Mouse (Mus musculus) liver, embryonic 15.5 days (tissue): Measurements from ENCODE around the gene Lars2. TPM values are rescaled to one million over a fixed set of nuclear protein-coding genes. Genes with fewer than 3 reads are reported as not detected.
"Not testable (repeated sequence)": the region's sequence is repeated elsewhere in the genome, so short reads cannot be mapped to it uniquely, and the experiment has no call there.

Experiments used
- ATAC-seq: fragments of 200-750 bp; cut with Nextera tagmentation; 2 replicates; pipeline ENCODE4 v1.8.0; 2017; ENCODE audit warnings: moderate number of reproducible peaks, mild to moderate bottlenecking, moderate library complexity; ENCODE audit not compliant: insufficient read depth
- H3K27ac ChIP-seq: fragments of 300-500 bp; sonication (generic); replicated peaks from 2 replicates; pipeline ENCODE4 v1.5.1; 2015; ENCODE audit warnings: mild to moderate bottlenecking, inconsistent platforms
- H3K27me3 ChIP-seq: fragments of 300-500 bp; sonication (generic); 2 replicates; pipeline ENCODE4 v1.6.1; 2015; ENCODE audit warnings: mild to moderate bottlenecking, inconsistent platforms
- H3K36me3 ChIP-seq: fragments of 300-500 bp; sonication (generic); replicated peaks from 2 replicates; pipeline ENCODE4 v1.6.1; 2015; ENCODE audit warnings: moderate library complexity, mild to moderate bottlenecking, inconsistent platforms
- H3K4me1 ChIP-seq: fragments of 300-500 bp; sonication (generic); replicated peaks from 2 replicates; pipeline ENCODE4 v1.6.1; 2015; ENCODE audit warnings: inconsistent platforms
- H3K4me2 ChIP-seq: fragments of 300-500 bp; sonication (generic); 2 replicates; pipeline ENCODE4 v1.6.1; 2015; ENCODE audit warnings: moderate library complexity, mild to moderate bottlenecking, inconsistent platforms
- H3K4me3 ChIP-seq: fragments of 300-500 bp; sonication (generic); replicated peaks from 2 replicates; pipeline ENCODE4 v1.5.1; 2015; ENCODE audit warnings: mild to moderate bottlenecking, inconsistent platforms
- H3K9ac ChIP-seq: fragments of 300-500 bp; sonication (generic); 2 replicates; pipeline ENCODE4 v1.6.1; 2015; ENCODE audit warnings: moderate library complexity, mild to moderate bottlenecking, inconsistent platforms
- H3K9me3 ChIP-seq: fragments of 300-500 bp; sonication (generic); replicated peaks from 2 replicates; pipeline ENCODE4 v1.6.1; 2016; ENCODE audit warnings: inconsistent platforms
- WGBS: fragments of 180-500 bp; shearing (Covaris S2); methylation state at CpG from one replicate; pipeline ENCODE4 v1.1.7; 2015; ENCODE audit warnings: mixed read lengths; ENCODE audit not compliant: insufficient replicate concordance; 5-methylcytosine and 5-hydroxymethylcytosine counted together
- polyA plus RNA-seq: library from polyadenylated mRNA; unstranded; fragments of >200 nt; fragmentation: Nextera tagmentation; extraction: Ambion mirVana; gene quantifications from 2 replicates; pipeline ENCODE4 v1.2.1, GENCODE M21; 2015

The Lars2 gene
- polyA plus RNA-seq, 1 experiment from 2014 or later, result 577 TPM

- Histone ChIP-seq H3K4me3 (no peak overlapping the region), H3K27me3 (no peaks in the 10 kb centered on the region), H3K9ac (no peak overlapping the region), H3K4me2 (no peak overlapping the region), H3K36me3 (no peaks in the 10 kb centered on the region), H3K27ac (no peak overlapping the region), H3K9me3 (no peaks in the 10 kb centered on the region), H3K4me1 (no peaks in the 10 kb centered on the region)
- ATAC-seq, result no peak
- WGBS, result 17% methylated on average over 3 of the region's 3 CpGs
Observed at GRCm38 (mm10) chr9:123359981-123360380, 6.7 kb upstream of the Lars2 start.

GRCm38 (mm10) chr9:123365353-123365752, 1.4 kb upstream of the Lars2 start:
- 44% methylated on average over 1 of the region's 1 CpGs for WGBS
- Histone ChIP-seq H3K9ac (no peak overlapping the region), H3K9me3 (no peaks in the 10 kb centered on the region), H3K27ac (no peak overlapping the region), H3K4me1 (peaks cover 23% of the 10 kb centered on the region), H3K4me3 (no peak overlapping the region), H3K4me2 (no peak overlapping the region), H3K27me3 (no peaks in the 10 kb centered on the region), H3K36me3 (no peaks in the 10 kb centered on the region)
- no peak for ATAC-seq

- WGBS, result 32% methylated on average over 9 of the region's 9 CpGs
- Histone ChIP-seq H3K27me3 (no peaks in the 10 kb centered on the region), H3K9ac (peak overlapping the region; percentile 37; the same call in 1 of the 2 replicates), H3K9me3 (no peaks in the 10 kb centered on the region), H3K4me1 (peaks cover 23% of the 10 kb centered on the region), H3K4me2 (peak overlapping the region; percentile 80), H3K36me3 (no peaks in the 10 kb centered on the region), H3K27ac (peak overlapping the region; percentile 45; the same call in 1 of the 2 replicates), H3K4me3 (peak overlapping the region; percentile 82)
- peak; percentile 26 for ATAC-seq
Observed at GRCm38 (mm10) chr9:123365942-123366707, 602 bp upstream of the Lars2 start.

GRCm38 (mm10) chr9:123367636-123368035, 909 bp downstream of the Lars2 start:
- Histone ChIP-seq H3K4me3 (peak overlapping the region; percentile 82), H3K9me3 (no peaks in the 10 kb centered on the region), H3K27me3 (no peaks in the 10 kb centered on the region), H3K4me1 (peaks cover 23% of the 10 kb centered on the region), H3K36me3 (peaks cover 9% of the 10 kb centered on the region), H3K27ac (no peak overlapping the region), H3K9ac (peak overlapping the region; percentile 80; the same call in 1 of the 2 replicates), H3K4me2 (peak overlapping the region; percentile 80)
- ATAC-seq, result no peak

GRCm38 (mm10) chr9:123382399-123382798, 15.7 kb downstream of the Lars2 start:
- Histone ChIP-seq H3K27ac (no peak overlapping the region), H3K4me3 (no peak overlapping the region), H3K27me3 (no peaks in the 10 kb centered on the region), H3K4me1 (peaks cover 17% of the 10 kb centered on the region), H3K9me3 (no peaks in the 10 kb centered on the region), H3K36me3 (peaks cover 17% of the 10 kb centered on the region; the same call in 1 of the 2 replicates), H3K9ac (no peak overlapping the region), H3K4me2 (no peak overlapping the region)
- ATAC-seq, result no peak
- WGBS, result 66% methylated on average over 5 of the region's 5 CpGs

GRCm38 (mm10) chr9:123384696-123385095, 18.0 kb downstream of the Lars2 start:
- H3K4me3 ChIP-seq, result no peak overlapping the region
- peaks cover 6% of the 10 kb centered on the region; the same call in 1 of the 2 replicates for H3K36me3 ChIP-seq
- H3K4me1 ChIP-seq, result peaks cover 20% of the 10 kb centered on the region
- no peak overlapping the region for H3K4me2 ChIP-seq
- no peak overlapping the region for H3K9ac ChIP-seq
- H3K27ac ChIP-seq, result no peak overlapping the region
- 85% methylated on average over 3 of the region's 3 CpGs for WGBS
- H3K9me3 ChIP-seq, result no peaks in the 10 kb centered on the region
- H3K27me3 ChIP-seq, result no peaks in the 10 kb centered on the region
- ATAC-seq, result no peak

GRCm38 (mm10) chr9:123385352-123386198, 18.8 kb downstream of the Lars2 start:
- no peaks in the 10 kb centered on the region for H3K27me3 ChIP-seq
- no peak overlapping the region for H3K27ac ChIP-seq
- no peak for ATAC-seq
- H3K4me1 ChIP-seq, result peaks cover 20% of the 10 kb centered on the region
- no peak overlapping the region for H3K4me3 ChIP-seq
- no peak overlapping the region for H3K4me2 ChIP-seq
- WGBS, result 80% methylated on average over 5 of the region's 5 CpGs
- H3K36me3 ChIP-seq, result peaks cover 9% of the 10 kb centered on the region; the same call in 1 of the 2 replicates
- no peak overlapping the region for H3K9ac ChIP-seq
- no peaks in the 10 kb centered on the region for H3K9me3 ChIP-seq

GRCm38 (mm10) chr9:123386347-123386746, 19.6 kb downstream of the Lars2 start:
- H3K27ac ChIP-seq, result no peak overlapping the region
- H3K4me1 ChIP-seq, result peaks cover 20% of the 10 kb centered on the region
- 49% methylated on average over 3 of the region's 3 CpGs for WGBS
- no peak overlapping the region for H3K4me3 ChIP-seq
- peaks cover 4% of the 10 kb centered on the region; the same call in 1 of the 2 replicates for H3K36me3 ChIP-seq
- no peaks in the 10 kb centered on the region for H3K27me3 ChIP-seq
- peak overlapping the region; percentile 14; the same call in 1 of the 2 replicates for H3K4me2 ChIP-seq
- H3K9me3 ChIP-seq, result no peaks in the 10 kb centered on the region
- peak; percentile 79 for ATAC-seq
- no peak overlapping the region for H3K9ac ChIP-seq

- peaks cover 20% of the 10 kb centered on the region for H3K4me1 ChIP-seq
- whole genome bisulfite sequencing, result 85% methylated on average over 19 of the region's 21 CpGs
Observed at GRCm38 (mm10) chr9:123388087-123389007, 21.6 kb downstream of the Lars2 start.

GRCm38 (mm10) chr9:123391140-123391849, 24.6 kb downstream of the Lars2 start:
- no peak for ATAC-seq
- Histone ChIP-seq H3K4me3 (no peak overlapping the region), H3K9ac (no peak overlapping the region), H3K4me1 (peaks cover 11% of the 10 kb centered on the region), H3K4me2 (no peak overlapping the region), H3K27me3 (no peaks in the 10 kb centered on the region), H3K27ac (no peak overlapping the region), H3K36me3 (peaks cover 5% of the 10 kb centered on the region; the same call in 1 of the 2 replicates), H3K9me3 (no peaks in the 10 kb centered on the region)
- 64% methylated on average over 5 of the region's 5 CpGs for WGBS

More at GRCm38 (mm10) chr9:123388087-123389007, 21.6 kb downstream of the Lars2 start:
- not testable (repeated sequence) for H3K9me3 ChIP-seq, H3K4me3 ChIP-seq, ATAC-seq, H3K4me2 ChIP-seq, H3K9ac ChIP-seq, H3K36me3 ChIP-seq, H3K27me3 ChIP-seq, H3K27ac ChIP-seq
